Mouse (Mus musculus) CH12.LX (cell line): ENCODE data around the gene Ms4a13. TPM values are rescaled to one million over a fixed set of nuclear protein-coding genes. Genes with fewer than 3 reads are reported as not detected.

Experiments
- DNase-seq: peaks from one replicate; pipeline ENCODE4 v3.0.0-alpha.2; 2013; ENCODE audit errors: extremely low read depth
- H3K27ac ChIP-seq: 2 replicates; pipeline ENCODE4 v1.5.1; 2012; ENCODE audit warnings: low read depth, mild to moderate bottlenecking, control low read depth, moderate library complexity; ENCODE audit not compliant: insufficient read depth
- H3K27me3 ChIP-seq: replicated peaks from 2 replicates; pipeline ENCODE3; 2012; ENCODE audit warnings: inconsistent platforms
- H3K36me3 ChIP-seq, 2 experiments: replicated peaks in 1 of 2; 2 replicates each; pipeline versions ENCODE3 to v1.6.1; 2012; ENCODE audit warnings: inconsistent platforms in 1 of 2, low read length in 1 of 2, mild to moderate bottlenecking in 1 of 2, mixed read lengths in 1 of 2, moderate library complexity in 1 of 2; ENCODE audit not compliant: control insufficient read depth in 1 of 2, insufficient read depth in 1 of 2
- H3K4me1 ChIP-seq, 2 experiments: 2 replicates each; pipeline ENCODE4 v1.6.1; 2012; ENCODE audit warnings: inconsistent platforms in 1 of 2, moderate library complexity in 1 of 2; ENCODE audit not compliant: insufficient read depth in 2 of 2, control insufficient read depth in 1 of 2
- H3K4me2 ChIP-seq: 2 replicates; pipeline ENCODE4 v1.6.1; 2012; ENCODE audit warnings: low read depth, mild to moderate bottlenecking, control low read depth; ENCODE audit not compliant: poor library complexity, insufficient read depth, severe bottlenecking
- H3K4me3 ChIP-seq, 3 experiments: fragments of 150-350 bp in 1 of 3; sonication (generic) in 1 of 3; replicated peaks in 1 of 3; 2 replicates each; pipeline versions ENCODE3 to v1.5.1; 2011 to 2012; ENCODE audit warnings: low read depth in 2 of 3, low read length in 2 of 3, mild to moderate bottlenecking in 2 of 3, moderate library complexity in 2 of 3, control low read depth in 1 of 3, improper control_type of control experiment in 1 of 3, inconsistent platforms in 1 of 3, mixed read lengths in 1 of 3; ENCODE audit not compliant: poor library complexity in 1 of 3
- H3K79me2 ChIP-seq: replicated peaks from 2 replicates; pipeline ENCODE4 v1.6.1; 2012; ENCODE audit warnings: mild to moderate bottlenecking, moderate library complexity; ENCODE audit not compliant: control insufficient read depth, poor library complexity, insufficient read depth, severe bottlenecking; ENCODE audit errors: extremely low read depth
- H3K9ac ChIP-seq: 2 replicates; pipeline ENCODE4 v1.6.1; 2012; ENCODE audit warnings: low read depth, mild to moderate bottlenecking, control low read depth, moderate library complexity; ENCODE audit not compliant: insufficient read depth
- H3K9me3 ChIP-seq: replicated peaks from 2 replicates; pipeline ENCODE3; 2012; ENCODE audit warnings: low read length, inconsistent platforms, mixed read lengths
- BHLHE40 ChIP-seq: IDR thresholded peaks from 2 replicates; pipeline ENCODE4 v1.6.1; 2011; ENCODE audit warnings: mild to moderate bottlenecking, low read depth, low read length, improper control_type of control experiment
- CHD1 ChIP-seq: IDR thresholded peaks from 2 replicates; pipeline ENCODE4 v1.6.1; 2012; ENCODE audit warnings: low read depth, low read length, improper control_type of control experiment, inconsistent platforms
- CHD2 ChIP-seq: IDR thresholded peaks from 2 replicates; pipeline ENCODE4 v1.6.1; 2011; ENCODE audit warnings: low read length, improper control_type of control experiment
- CTCF ChIP-seq, 2 experiments: IDR thresholded peaks in 1 of 2; conservative IDR thresholded peaks in 1 of 2; 2 replicates each; pipeline ENCODE4 v1.5.1; 2011 to 2012; ENCODE audit warnings: low read depth in 2 of 2, low read length in 2 of 2, improper control_type of control experiment in 1 of 2, inconsistent platforms in 1 of 2, mild to moderate bottlenecking in 1 of 2, moderate library complexity in 1 of 2
- ELF1 ChIP-seq: IDR thresholded peaks from 2 replicates; pipeline ENCODE4 v1.6.1; 2014; ENCODE audit warnings: low read depth, mild to moderate bottlenecking, inconsistent platforms, low read length, improper control_type of control experiment
- EP300 ChIP-seq: IDR thresholded peaks from 2 replicates; pipeline ENCODE4 v1.6.1; 2011; ENCODE audit warnings: low read length, improper control_type of control experiment
- ETS1 ChIP-seq: conservative IDR thresholded peaks from 2 replicates; pipeline ENCODE4 v1.6.1; 2012; ENCODE audit warnings: low read depth, mild to moderate bottlenecking, inconsistent platforms, low read length, improper control_type of control experiment, moderate library complexity
- JUND ChIP-seq: conservative IDR thresholded peaks from 2 replicates; pipeline ENCODE4 v1.6.1; 2011; ENCODE audit warnings: low read depth, low read length, improper control_type of control experiment
- KAT2A ChIP-seq: IDR thresholded peaks from 2 replicates; pipeline ENCODE4 v1.6.1; 2012; ENCODE audit warnings: low read length, improper control_type of control experiment, inconsistent platforms; ENCODE audit not compliant: insufficient replicate concordance
- MAX ChIP-seq: IDR thresholded peaks from 2 replicates; pipeline ENCODE4 v1.6.1; 2011; ENCODE audit warnings: low read length, improper control_type of control experiment
- MAZ ChIP-seq: IDR thresholded peaks from 2 replicates; pipeline ENCODE4 v1.6.1; 2012; ENCODE audit warnings: low read depth, mild to moderate bottlenecking, inconsistent platforms, low read length, improper control_type of control experiment, moderate library complexity
- MYC ChIP-seq: IDR thresholded peaks from 2 replicates; pipeline ENCODE4 v1.6.1; 2011; ENCODE audit warnings: low read depth, mild to moderate bottlenecking, improper control_type of control experiment, low read length
- NELFE ChIP-seq: IDR thresholded peaks from 2 replicates; pipeline ENCODE4 v1.6.1; 2011; ENCODE audit warnings: low read depth, low read length, improper control_type of control experiment
- PAX5 ChIP-seq: IDR thresholded peaks from 2 replicates; pipeline ENCODE4 v1.6.1; 2012; ENCODE audit warnings: low read length, inconsistent platforms, mixed read lengths
- POLR2A ChIP-seq: IDR thresholded peaks from 2 replicates; pipeline ENCODE4 v1.6.1; 2011; ENCODE audit warnings: low read depth, mild to moderate bottlenecking, improper control_type of control experiment, low read length
- SIN3A ChIP-seq: IDR thresholded peaks from 2 replicates; pipeline ENCODE4 v1.6.1; 2012; ENCODE audit warnings: low read length, improper control_type of control experiment, inconsistent platforms
- SMC3 ChIP-seq: IDR thresholded peaks from 2 replicates; pipeline ENCODE4 v1.6.1; 2011; ENCODE audit warnings: low read depth, low read length, improper control_type of control experiment
- USF1 ChIP-seq: IDR thresholded peaks from 2 replicates; pipeline ENCODE4 v1.6.1; 2014; ENCODE audit warnings: low read depth, mild to moderate bottlenecking, inconsistent platforms, low read length, improper control_type of control experiment
- USF2 ChIP-seq: conservative IDR thresholded peaks from 2 replicates; pipeline ENCODE4 v1.6.1; 2011; ENCODE audit warnings: low read depth, low read length, improper control_type of control experiment
- ZC3H11A ChIP-seq: IDR thresholded peaks from 2 replicates; pipeline ENCODE4 v1.6.1; 2012; ENCODE audit warnings: low read depth, mild to moderate bottlenecking, inconsistent platforms, low read length, improper control_type of control experiment
- ZKSCAN1 ChIP-seq: IDR thresholded peaks from 2 replicates; pipeline ENCODE4 v1.6.1; 2012; ENCODE audit warnings: low read depth, inconsistent platforms, low read length, improper control_type of control experiment, borderline replicate concordance
- ZMIZ1 ChIP-seq: IDR thresholded peaks from 2 replicates; pipeline ENCODE4 v1.6.1; 2012; ENCODE audit warnings: low read depth, mild to moderate bottlenecking, inconsistent platforms, low read length, improper control_type of control experiment
- ZNF384 ChIP-seq: IDR thresholded peaks from 2 replicates; pipeline ENCODE4 v1.6.1; 2012; ENCODE audit warnings: low read depth, low read length, improper control_type of control experiment, inconsistent platforms
- dilution Hi-C: fragments of 300-500 bp; cut with MboI; formaldehyde crosslinking; loops from 2 replicates; pipeline ENCODE4 v1.14.3; 2020; ENCODE audit warnings: low sequenced_read_pairs; ENCODE audit not compliant: extremely low pct_unique_long_range_greater_than_20kb, extremely low pct_ligation_motif_present
- in situ Hi-C: fragments of 300-500 bp; cut with MboI; formaldehyde crosslinking; loops from 3 replicates; pipeline ENCODE4 v1.14.3; 2019; ENCODE audit warnings: low sequenced_read_pairs, low pct_ligation_motif_present, low pct_unique_long_range_greater_than_20kb, mixed read lengths
- polyA plus RNA-seq: library from polyadenylated mRNA; unstranded; fragments of >175 nt; gene quantifications from 2 replicates; pipeline ENCODE4 v1.2.1, GENCODE M21; 2012; ENCODE audit warnings: low read depth; ENCODE audit not compliant: insufficient read length
- total RNA-seq, 2 experiments: library from RNA; depleted of rRNA; stranded (reverse); fragments of 300-350 nt in 1 of 2; fragments of >200 nt in 1 of 2; gene quantifications; 2 replicates each; pipeline ENCODE4 v1.2.3; 2012 to 2014

The Ms4a13 gene
- total and polyA plus RNA-seq, 3 experiments = not detected

- TF ChIP-seq CHD1 (no peak), SIN3A (no peak), SMC3 (no peak), ZNF384 (peak; percentile 41; the same call in 1 of the 2 replicates), ZKSCAN1 (no peak)
Observed at GRCm38 (mm10) chr19:11244230-11244629, 47.7 kb upstream of the Ms4a13 start (continued).

GRCm38 (mm10) chr19:11242560-11242959, 46.0 kb upstream of the Ms4a13 start:
- Histone ChIP-seq H3K27me3 (no peaks in the 10 kb centered on the region), H3K4me1 (peaks cover 15 to 48% of the 10 kb centered on the region in 2 experiments), H3K36me3 (no peaks in the 10 kb centered on the region), H3K79me2 (no peaks in the 10 kb centered on the region), H3K4me2 (no peak overlapping the region), H3K27ac (no peak overlapping the region), H3K9ac (no peak overlapping the region), H3K4me3 (no peak overlapping the region), H3K9me3 (peaks cover 3% of the 10 kb centered on the region)
- DNase-seq = peak; percentile 59
- in situ Hi-C loops = no loop called here
- dilution Hi-C loops = no loop called here
- TF ChIP-seq BHLHE40 = no peak
- TF ChIP-seq KAT2A = no peak
- no peak for TF ChIP-seq SMC3
- TF ChIP-seq ZC3H11A = no peak
- TF ChIP-seq POLR2A = no peak

GRCm38 (mm10) chr19:11235820-11236219, 39.3 kb upstream of the Ms4a13 start:
- peaks cover 0 to 24% of the 10 kb centered on the region in 2 experiments; a peak in 2 of 4 replicates for H3K4me1 ChIP-seq
- H3K9me3 ChIP-seq = no peaks in the 10 kb centered on the region
- DNase-seq = no peak
- H3K36me3 ChIP-seq = no peaks in the 10 kb centered on the region
- no peaks in the 10 kb centered on the region for H3K79me2 ChIP-seq
- dilution Hi-C loops (no loop called here), in situ Hi-C loops (no loop called here)
- H3K27me3 ChIP-seq = no peaks in the 10 kb centered on the region
- H3K9ac ChIP-seq = no peak overlapping the region
- no peak overlapping the region for H3K27ac ChIP-seq
- TF ChIP-seq JUND = no peak
- TF ChIP-seq ZMIZ1 = no peak
- no peak for TF ChIP-seq NELFE
- TF ChIP-seq CTCF (conservative IDR thresholded peaks at IDR 0.05 in 1 of 2, IDR thresholded peaks at IDR 0.05 in 1 of 2; ENCODE audit: low read depth in 2 of 2, low read length in 2 of 2) = no peak
- no peak for TF ChIP-seq ETS1
- no peak for TF ChIP-seq ELF1
- TF ChIP-seq USF2 = no peak
- TF ChIP-seq MAZ = no peak
- TF ChIP-seq MAX = no peak
- TF ChIP-seq USF1 = no peak
- TF ChIP-seq SIN3A = no peak
- no peak for TF ChIP-seq EP300
- TF ChIP-seq MYC = no peak
- TF ChIP-seq PAX5 = no peak
- TF ChIP-seq CHD1 = no peak
- TF ChIP-seq BHLHE40 = no peak
- TF ChIP-seq CHD2 = no peak
- H3K4me3 ChIP-seq = no peak overlapping the region
- no peak overlapping the region for H3K4me2 ChIP-seq
